Mouse (Mus musculus) small intestine, adult 2 months (tissue): ENCODE data around the gene Olfr65.

ENCODE experiments used
- CTCF ChIP-seq: fragments of 200-500 bp; IDR thresholded peaks from 2 replicates; pipeline ENCODE4 v1.5.1; 2012; ENCODE audit warnings: low read depth, mild to moderate bottlenecking, control low read depth, inconsistent platforms, low read length, moderate library complexity, mixed read lengths; ENCODE audit not compliant: insufficient replicate concordance, insufficient read length; ENCODE audit errors: extremely low read depth
- POLR2A ChIP-seq: fragments of 200-500 bp; IDR thresholded peaks from 2 replicates; pipeline ENCODE4 v1.6.1; 2012; ENCODE audit warnings: low read depth, mild to moderate bottlenecking, control low read depth, inconsistent platforms, low read length, moderate library complexity

- TF ChIP-seq CTCF = no peak
- TF ChIP-seq POLR2A = no peak
Measured at GRCm38 (mm10) chr7:103870667-103871066, 32.6 kb upstream of the Olfr65 start.
